Mouse (Mus musculus): ENCODE measurements around the gene Serhl.

The Serhl gene

DNA sequence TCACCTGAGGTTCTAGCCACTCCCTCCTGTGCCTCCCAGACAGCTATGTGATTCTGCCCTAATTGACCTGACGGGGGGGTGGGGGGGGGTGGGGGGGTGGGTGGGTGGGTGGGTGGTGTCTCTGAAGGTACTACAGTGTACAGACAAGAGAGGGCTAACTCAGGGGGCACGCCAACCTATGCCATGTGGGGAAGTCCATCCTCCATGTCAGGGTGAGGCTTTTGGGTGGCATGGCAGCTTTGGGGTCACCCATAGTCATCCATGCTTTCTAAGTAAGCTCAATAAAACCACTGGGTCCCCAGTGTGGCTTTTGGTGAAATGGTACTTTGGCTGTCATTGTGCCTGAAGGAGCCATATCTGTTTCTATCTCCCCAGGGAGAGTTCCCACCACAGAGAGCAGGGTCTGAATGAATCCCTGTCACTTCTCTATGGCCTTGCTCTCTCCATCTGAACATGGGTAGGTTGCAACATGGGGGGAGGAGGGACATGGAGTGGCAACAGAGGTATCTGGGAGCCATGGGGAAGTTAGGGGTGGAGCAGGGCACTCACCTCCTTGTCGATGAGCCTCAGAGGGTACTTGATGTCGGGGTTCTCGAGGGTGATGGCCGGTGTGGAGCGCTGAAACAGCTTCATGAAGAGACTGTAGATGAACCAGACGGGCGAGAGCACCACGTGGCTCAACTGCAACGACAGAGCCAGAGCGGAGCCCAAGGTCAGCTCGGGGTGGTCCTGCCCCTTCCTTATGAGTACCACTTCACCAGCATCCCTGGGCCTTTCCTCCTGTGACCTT lies 76.4 kb downstream of the Serhl start:
- no peak for DNase-seq
